Mouse (Mus musculus) stomach, embryonic 16.5 days (tissue): Measurements from ENCODE around the gene Ddx24. TPM values are rescaled to one million over a fixed set of nuclear protein-coding genes. Genes with fewer than 3 reads are reported as not detected.
"Not testable (repeated sequence)": the region's sequence is repeated elsewhere in the genome, so short reads cannot be mapped to it uniquely, and the experiment has no call there.

Experiments used
- ATAC-seq: fragments of 200-750 bp; cut with Nextera tagmentation; 2 replicates; pipeline ENCODE4 v1.8.0; 2017; ENCODE audit warnings: moderate number of reproducible peaks, moderate TSS enrichment; ENCODE audit not compliant: insufficient read depth, low FRiP score
- H3K27ac ChIP-seq: fragments of 300-500 bp; sonication (generic); 2 replicates; pipeline ENCODE4 v1.5.1; 2014; ENCODE audit warnings: low read length
- H3K27me3 ChIP-seq: fragments of 300-500 bp; sonication (generic); 2 replicates; pipeline ENCODE4 v1.6.1; 2014; ENCODE audit warnings: low read length, control low read depth, mixed read lengths; ENCODE audit not compliant: control insufficient read depth, insufficient read depth
- H3K36me3 ChIP-seq: fragments of 300-500 bp; sonication (generic); 2 replicates; pipeline ENCODE4 v1.6.1; 2014; ENCODE audit warnings: low read length; ENCODE audit not compliant: control insufficient read depth, insufficient read depth
- H3K4me1 ChIP-seq: fragments of 300-500 bp; sonication (generic); 2 replicates; pipeline ENCODE4 v1.6.1; 2014; ENCODE audit warnings: low read length, control low read depth, mixed read lengths; ENCODE audit not compliant: control insufficient read depth, insufficient read depth
- H3K4me2 ChIP-seq: fragments of 300-500 bp; sonication (generic); 2 replicates; pipeline ENCODE4 v1.6.1; 2014; ENCODE audit warnings: low read depth, low read length, mixed read lengths
- H3K4me3 ChIP-seq: fragments of 300-500 bp; sonication (generic); replicated peaks from 2 replicates; pipeline ENCODE4 v1.5.1; 2014; ENCODE audit warnings: mild to moderate bottlenecking, low read length
- H3K9ac ChIP-seq: fragments of 300-500 bp; sonication (generic); 2 replicates; pipeline ENCODE4 v1.6.1; 2014; ENCODE audit warnings: low read length
- H3K9me3 ChIP-seq: fragments of 300-500 bp; sonication (generic); replicated peaks from 2 replicates; pipeline ENCODE4 v1.6.1; 2016; ENCODE audit warnings: low read length, control low read depth; ENCODE audit not compliant: control insufficient read depth
- WGBS: fragments of 180-500 bp; shearing (Covaris S2); extraction: QIAGEN DNeasy Blood & Tissue Kit; methylation state at CpG from one replicate; pipeline ENCODE4 v1.1.7; 2014; 5-methylcytosine and 5-hydroxymethylcytosine counted together
- polyA plus RNA-seq: library from polyadenylated mRNA; unstranded; fragments of >200 nt; fragmentation: Nextera tagmentation; extraction: Ambion mirVana; gene quantifications from 2 replicates; pipeline ENCODE4 v1.2.1, GENCODE M21; 2015

The Ddx24 gene
- 79.8 and 85.7 TPM in 2 replicates for polyA plus RNA-seq

GRCm38 (mm10) chr12:103425729-103426470 lies at the start of gene Ddx24:
Gene Ddx24, minus strand, starts transcription at chr12:103425830.
- Histone ChIP-seq H3K4me2 (peak within 1 kb of the TSS; percentile 79), H3K4me3 (peak within 1 kb of the TSS; percentile 64), H3K9ac (peak within 1 kb of the TSS; percentile 78), H3K27ac (no peak within 1 kb of the TSS; the same call in 1 of the 2 replicates), H3K4me1 (peaks cover 26% of the 10 kb centered on the region), H3K27me3 (no peaks in the 10 kb centered on the region), H3K36me3 (peaks cover 4% of the 10 kb centered on the region; the same call in 1 of the 2 replicates), H3K9me3 (no peaks in the 10 kb centered on the region)
- under 1% methylated on average over 33 of the region's 33 CpGs for WGBS
- ATAC-seq, result peak; percentile 100

- Histone ChIP-seq H3K4me3 (no peak overlapping the region), H3K9ac (no peak overlapping the region), H3K4me1 (no peaks in the 10 kb centered on the region), H3K36me3 (no peaks in the 10 kb centered on the region), H3K9me3 (no peaks in the 10 kb centered on the region), H3K27ac (no peak overlapping the region), H3K27me3 (no peaks in the 10 kb centered on the region), H3K4me2 (no peak overlapping the region)
- WGBS, result 28% methylated on average over 2 of the region's 2 CpGs
- ATAC-seq, result no peak
Measured at GRCm38 (mm10) chr12:103474481-103474880, 48.9 kb upstream of the Ddx24 start.

GRCm38 (mm10) chr12:103457140-103457539 lies 31.5 kb upstream of the Ddx24 start, which contains the start of gene Ifi27l2b:
Gene Ifi27l2b, minus strand, starts transcription at chr12:103457223.
- Histone ChIP-seq H3K9me3 (no peaks in the 10 kb centered on the region), H3K4me3 (no peak within 1 kb of the TSS), H3K9ac (no peak within 1 kb of the TSS), H3K27me3 (no peaks in the 10 kb centered on the region), H3K27ac (no peak within 1 kb of the TSS), H3K36me3 (no peaks in the 10 kb centered on the region), H3K4me1 (no peaks in the 10 kb centered on the region), H3K4me2 (no peak within 1 kb of the TSS)
- WGBS, result 52% methylated on average over 3 of the region's 3 CpGs
- peak; percentile 86 for ATAC-seq

- not testable (repeated sequence) for H3K4me2 ChIP-seq, ATAC-seq, H3K9me3 ChIP-seq, H3K4me3 ChIP-seq, H3K27me3 ChIP-seq, H3K36me3 ChIP-seq, H3K4me1 ChIP-seq, H3K27ac ChIP-seq, H3K9ac ChIP-seq
- no CpG with 5 or more reads among the region's 1 CpGs for WGBS
Measured at GRCm38 (mm10) chr12:103456727-103457126, 31.1 kb upstream of the Ddx24 start.

GRCm38 (mm10) chr12:103453361-103453760 lies 27.7 kb upstream of the Ddx24 start:
- Histone ChIP-seq H3K9ac (no peak overlapping the region), H3K9me3 (no peaks in the 10 kb centered on the region), H3K27ac (no peak overlapping the region), H3K36me3 (no peaks in the 10 kb centered on the region), H3K27me3 (no peaks in the 10 kb centered on the region), H3K4me1 (no peaks in the 10 kb centered on the region), H3K4me2 (no peak overlapping the region), H3K4me3 (no peak overlapping the region)
- ATAC-seq, result peak; percentile 49; the same call in 1 of the 2 replicates

GRCm38 (mm10) chr12:103445060-103445459 lies 19.4 kb upstream of the Ddx24 start:
- no peaks in the 10 kb centered on the region for H3K36me3 ChIP-seq
- whole genome bisulfite sequencing, result 74% methylated on average over 3 of the region's 3 CpGs
- H3K4me2 ChIP-seq, result no peak overlapping the region
- ATAC-seq, result no peak
- H3K9ac ChIP-seq, result no peak overlapping the region
- no peaks in the 10 kb centered on the region for H3K4me1 ChIP-seq
- H3K27ac ChIP-seq, result no peak overlapping the region
- no peak overlapping the region for H3K4me3 ChIP-seq
- no peaks in the 10 kb centered on the region for H3K9me3 ChIP-seq
- H3K27me3 ChIP-seq, result no peaks in the 10 kb centered on the region

GRCm38 (mm10) chr12:103444261-103444660 lies 18.6 kb upstream of the Ddx24 start:
- not testable (repeated sequence) for H3K9me3 ChIP-seq, H3K27me3 ChIP-seq, H3K4me3 ChIP-seq, H3K4me2 ChIP-seq, ATAC-seq, H3K4me1 ChIP-seq, H3K9ac ChIP-seq, H3K27ac ChIP-seq, H3K36me3 ChIP-seq
- WGBS, result 29% methylated on average over 6 of the region's 7 CpGs

GRCm38 (mm10) chr12:103443524-103443923 lies 17.9 kb upstream of the Ddx24 start, which contains the start of gene Ifi27l2a:
Gene Ifi27l2a, minus strand, starts transcription at chr12:103443680.
- H3K4me3 ChIP-seq, result 0 out of 2 replicates have a peak within 1 kb of the TSS, but pooled peaks have one; percentile 9
- H3K4me2 ChIP-seq, result no peak within 1 kb of the TSS

GRCm38 (mm10) chr12:103437601-103438000 lies 12.0 kb upstream of the Ddx24 start:
- H3K9me3 ChIP-seq, result no peaks in the 10 kb centered on the region
- no peak for ATAC-seq
- H3K4me2 ChIP-seq, result no peak overlapping the region
- H3K4me1 ChIP-seq, result no peaks in the 10 kb centered on the region
- no peak overlapping the region for H3K27ac ChIP-seq
- H3K4me3 ChIP-seq, result no peak overlapping the region
- 74% methylated on average over 1 of the region's 1 CpGs for WGBS
- no peaks in the 10 kb centered on the region for H3K27me3 ChIP-seq
- no peaks in the 10 kb centered on the region for H3K36me3 ChIP-seq
- H3K9ac ChIP-seq, result no peak overlapping the region

More at GRCm38 (mm10) chr12:103443524-103443923, 17.9 kb upstream of the Ddx24 start, which contains the start of gene Ifi27l2a:
- Histone ChIP-seq H3K9me3 (no peaks in the 10 kb centered on the region), H3K4me1 (no peaks in the 10 kb centered on the region), H3K36me3 (no peaks in the 10 kb centered on the region), H3K27me3 (no peaks in the 10 kb centered on the region), H3K9ac (no peak within 1 kb of the TSS; the same call in 1 of the 2 replicates), H3K27ac (no peak within 1 kb of the TSS)
- WGBS, result 55% methylated on average over 3 of the region's 3 CpGs
- ATAC-seq, result no peak
